Mouse (Mus musculus): Measurements from ENCODE around the gene Gm20855. TPM values are rescaled to one million over a fixed set of nuclear protein-coding genes. Genes with fewer than 3 reads are reported as not detected.
"Not testable (repeated sequence)": the region's sequence is repeated elsewhere in the genome, so short reads cannot be mapped to it uniquely, and the experiment has no call there.

Gm20855 gene
- not detected in 2 replicates for polyA plus RNA-seq (2016; fragmentation: Nextera tagmentation; extraction: Ambion mirVana)

- H3K4me3 ChIP-seq; H3K9me3 ChIP-seq (replicated peaks); H3K36me3 ChIP-seq; H3K9ac ChIP-seq; H3K27me3 ChIP-seq (replicated peaks); H3K4me2 ChIP-seq; H3K27ac ChIP-seq; H3K4me1 ChIP-seq; ATAC-seq: not testable (repeated sequence)
- WGBS (ENCODE audit: insufficient replicate concordance): no CpG with 5 or more reads among the region's 6 CpGs
Observed at GRCm38 (mm10) chrY:35131733-35132132, at the start of gene Gm20855. Gene Gm20855 (minus strand): TSS chrY:35131833.

All from liver, embryonic 12.5 days (tissue).